Mouse (Mus musculus) neural tube, embryonic 12.5 days (tissue): ENCODE data around the gene Zc3h7b. TPM values are rescaled to one million over a fixed set of nuclear protein-coding genes. Genes with fewer than 3 reads are reported as not detected.
A peak's percentile ranks its signal among the peaks of the same experiment; 100 is the strongest.

Experiments
- ATAC-seq: fragments of 200-750 bp; cut with Nextera tagmentation; 2 replicates; pipeline ENCODE4 v1.8.0; 2017; ENCODE audit warnings: low read depth, mild to moderate bottlenecking, moderate TSS enrichment, moderate library complexity; ENCODE audit not compliant: low FRiP score
- H3K27ac ChIP-seq: fragments of 300-500 bp; sonication (generic); 2 replicates; pipeline ENCODE4 v1.5.1; 2016
- H3K27me3 ChIP-seq: fragments of 300-500 bp; sonication (generic); replicated peaks from 2 replicates; pipeline ENCODE4 v1.6.1; 2016; ENCODE audit warnings: mild to moderate bottlenecking
- H3K36me3 ChIP-seq: fragments of 300-500 bp; sonication (generic); 2 replicates; pipeline ENCODE4 v1.6.1; 2016; ENCODE audit warnings: mild to moderate bottlenecking
- H3K4me1 ChIP-seq: fragments of 300-500 bp; sonication (generic); 2 replicates; pipeline ENCODE4 v1.6.1; 2016
- H3K4me2 ChIP-seq: fragments of 300-500 bp; sonication (generic); replicated peaks from 2 replicates; pipeline ENCODE4 v1.6.1; 2016; ENCODE audit warnings: mild to moderate bottlenecking
- H3K4me3 ChIP-seq: fragments of 300-500 bp; sonication (generic); 2 replicates; pipeline ENCODE4 v1.5.1; 2016
- H3K9ac ChIP-seq: fragments of 300-500 bp; sonication (generic); 2 replicates; pipeline ENCODE4 v1.6.1; 2016; ENCODE audit warnings: mild to moderate bottlenecking
- H3K9me3 ChIP-seq: fragments of 300-500 bp; sonication (generic); 2 replicates; pipeline ENCODE4 v1.6.1; 2016; ENCODE audit warnings: mild to moderate bottlenecking
- WGBS: fragments of 180-500 bp; shearing (Covaris S2); methylation state at CpG from one replicate; pipeline ENCODE4 v1.1.7; 2016; 5-methylcytosine and 5-hydroxymethylcytosine counted together
- polyA plus RNA-seq: library from polyadenylated mRNA; unstranded; fragments of >200 nt; fragmentation: Nextera tagmentation; extraction: Ambion mirVana; gene quantifications from 2 replicates; pipeline ENCODE4 v1.2.1, GENCODE M21; 2016

The Zc3h7b gene
- polyA plus RNA-seq, 1 experiment from 2014 or later = 48.3 TPM

GRCm38 (mm10) chr15:81811599-81811996, 66.7 kb downstream of the Zc3h7b start:
- peaks cover 14% of the 10 kb centered on the region for H3K36me3 ChIP-seq

GRCm38 (mm10) chr15:81812287-81812686, 67.4 kb downstream of the Zc3h7b start:
- ATAC-seq = no peak

More at GRCm38 (mm10) chr15:81811599-81811996, 66.7 kb downstream of the Zc3h7b start:
- no peak overlapping the region for H3K27ac ChIP-seq
- peaks cover 28% of the 10 kb centered on the region for H3K4me1 ChIP-seq
- no peaks in the 10 kb centered on the region for H3K27me3 ChIP-seq
- no peaks in the 10 kb centered on the region for H3K9me3 ChIP-seq
- under 1% methylated on average over 26 of the region's 26 CpGs for WGBS
- peak overlapping the region; percentile 79 for H3K4me3 ChIP-seq
- H3K9ac ChIP-seq = peak overlapping the region; percentile 84
- H3K4me2 ChIP-seq = peak overlapping the region; percentile 92
- ATAC-seq = peak; percentile 14; the same call in 1 of the 2 replicates

GRCm38 (mm10) chr15:81812696-81813631, 68.1 kb downstream of the Zc3h7b start:
- no peak overlapping the region for H3K27ac ChIP-seq
- H3K9ac ChIP-seq = peak overlapping the region; percentile 84; the same call in 1 of the 2 replicates
- WGBS = 74% methylated on average over 7 of the region's 7 CpGs
- peak overlapping the region; percentile 92 for H3K4me2 ChIP-seq
- H3K4me3 ChIP-seq = 0 out of 2 replicates have a peak overlapping the region, but pooled peaks have one; percentile 79
- H3K4me1 ChIP-seq = peaks cover 28% of the 10 kb centered on the region
- ATAC-seq = no peak
- H3K9me3 ChIP-seq = no peaks in the 10 kb centered on the region
- peaks cover 25% of the 10 kb centered on the region for H3K36me3 ChIP-seq
- H3K27me3 ChIP-seq = no peaks in the 10 kb centered on the region

More at GRCm38 (mm10) chr15:81812287-81812686, 67.4 kb downstream of the Zc3h7b start:
- 35% methylated on average over 3 of the region's 3 CpGs for WGBS
- Histone ChIP-seq H3K4me1 (peaks cover 28% of the 10 kb centered on the region), H3K4me2 (peak overlapping the region; percentile 92), H3K36me3 (peaks cover 20% of the 10 kb centered on the region), H3K9ac (peak overlapping the region; percentile 84), H3K9me3 (no peaks in the 10 kb centered on the region), H3K4me3 (peak overlapping the region; percentile 79), H3K27me3 (no peaks in the 10 kb centered on the region), H3K27ac (no peak overlapping the region)

GRCm38 (mm10) chr15:81813986-81814705, 69.3 kb downstream of the Zc3h7b start:
- no peaks in the 10 kb centered on the region for H3K9me3 ChIP-seq
- H3K4me2 ChIP-seq = no peak overlapping the region
- no peak overlapping the region for H3K27ac ChIP-seq
- 74% methylated on average over 5 of the region's 5 CpGs for WGBS
- H3K9ac ChIP-seq = no peak overlapping the region
- ATAC-seq = no peak
- peaks cover 34% of the 10 kb centered on the region for H3K36me3 ChIP-seq
- H3K4me3 ChIP-seq = no peak overlapping the region
- peaks cover 28% of the 10 kb centered on the region for H3K4me1 ChIP-seq
- no peaks in the 10 kb centered on the region for H3K27me3 ChIP-seq

- WGBS = 92% methylated on average over 12 of the region's 12 CpGs
- Histone ChIP-seq H3K27ac (no peak overlapping the region), H3K36me3 (peaks cover 38% of the 10 kb centered on the region), H3K4me1 (peaks cover 26% of the 10 kb centered on the region), H3K9ac (no peak overlapping the region), H3K9me3 (no peaks in the 10 kb centered on the region), H3K27me3 (no peaks in the 10 kb centered on the region), H3K4me3 (no peak overlapping the region), H3K4me2 (no peak overlapping the region)
- ATAC-seq = no peak
Measured at GRCm38 (mm10) chr15:81814716-81815370, 70.0 kb downstream of the Zc3h7b start.

- ATAC-seq = no peak
- 89% methylated on average over 3 of the region's 3 CpGs for WGBS
- H3K36me3 ChIP-seq = peaks cover 68% of the 10 kb centered on the region
Measured at GRCm38 (mm10) chr15:81818404-81818803, 73.5 kb downstream of the Zc3h7b start.

GRCm38 (mm10) chr15:81822631-81823030, 77.8 kb downstream of the Zc3h7b start:
- Histone ChIP-seq H3K9ac (no peak overlapping the region), H3K4me1 (no peaks in the 10 kb centered on the region), H3K27ac (no peak overlapping the region), H3K4me3 (no peak overlapping the region), H3K4me2 (no peak overlapping the region), H3K27me3 (no peaks in the 10 kb centered on the region), H3K9me3 (no peaks in the 10 kb centered on the region), H3K36me3 (peaks cover 81% of the 10 kb centered on the region)
- WGBS = 87% methylated on average over 3 of the region's 3 CpGs
- ATAC-seq = no peak

More at GRCm38 (mm10) chr15:81818404-81818803, 73.5 kb downstream of the Zc3h7b start:
- H3K4me1 ChIP-seq = 0 out of 2 replicates have a peak, but pooled peaks cover 6% of the 10 kb centered on the region
- H3K27ac ChIP-seq = no peak overlapping the region
- H3K9ac ChIP-seq = no peak overlapping the region
- no peak overlapping the region for H3K4me3 ChIP-seq
- no peaks in the 10 kb centered on the region for H3K9me3 ChIP-seq
- no peak overlapping the region for H3K4me2 ChIP-seq
- no peaks in the 10 kb centered on the region for H3K27me3 ChIP-seq

- WGBS = 82% methylated on average over 3 of the region's 3 CpGs
- no peaks in the 10 kb centered on the region for H3K27me3 ChIP-seq
- H3K4me1 ChIP-seq = no peaks in the 10 kb centered on the region
- ATAC-seq = no peak
- no peak overlapping the region for H3K27ac ChIP-seq
- no peak overlapping the region for H3K4me2 ChIP-seq
- H3K4me3 ChIP-seq = no peak overlapping the region
- H3K9me3 ChIP-seq = no peaks in the 10 kb centered on the region
- H3K36me3 ChIP-seq = peaks cover 69% of the 10 kb centered on the region
- no peak overlapping the region for H3K9ac ChIP-seq
Measured at GRCm38 (mm10) chr15:81824832-81825231, 80.0 kb downstream of the Zc3h7b start.

- Histone ChIP-seq H3K9me3 (no peaks in the 10 kb centered on the region), H3K4me2 (no peak overlapping the region), H3K36me3 (peaks cover 38% of the 10 kb centered on the region), H3K4me3 (no peak overlapping the region), H3K4me1 (no peaks in the 10 kb centered on the region), H3K9ac (no peak overlapping the region), H3K27ac (no peak overlapping the region), H3K27me3 (no peaks in the 10 kb centered on the region)
- 89% methylated on average over 7 of the region's 7 CpGs for WGBS
- no peak for ATAC-seq
Measured at GRCm38 (mm10) chr15:81828426-81829207, 83.8 kb downstream of the Zc3h7b start.

GRCm38 (mm10) chr15:81829208-81829580, 84.3 kb downstream of the Zc3h7b start:
- Histone ChIP-seq H3K4me3 (no peak overlapping the region), H3K9ac (no peak overlapping the region), H3K4me2 (no peak overlapping the region), H3K36me3 (peaks cover 32% of the 10 kb centered on the region), H3K9me3 (no peaks in the 10 kb centered on the region), H3K27me3 (no peaks in the 10 kb centered on the region), H3K27ac (no peak overlapping the region), H3K4me1 (no peaks in the 10 kb centered on the region)
- WGBS = 71% methylated on average over 2 of the region's 2 CpGs
- ATAC-seq = no peak

GRCm38 (mm10) chr15:81830530-81830929, 85.7 kb downstream of the Zc3h7b start:
- no peak overlapping the region for H3K27ac ChIP-seq
- no peak for ATAC-seq
- H3K9ac ChIP-seq = no peak overlapping the region
- H3K4me1 ChIP-seq = no peaks in the 10 kb centered on the region
- peaks cover 18% of the 10 kb centered on the region for H3K36me3 ChIP-seq
- no peak overlapping the region for H3K4me2 ChIP-seq
- 86% methylated on average over 4 of the region's 4 CpGs for WGBS
- H3K4me3 ChIP-seq = no peak overlapping the region
- peaks cover 1% of the 10 kb centered on the region; the same call in 1 of the 2 replicates for H3K27me3 ChIP-seq
- no peaks in the 10 kb centered on the region for H3K9me3 ChIP-seq
